Mouse (Mus musculus) retina, adult 2 months (tissue): ENCODE results near the gene Alg3.
A peak's percentile ranks its signal among the peaks of the same experiment; 100 is the strongest.

Source experiments
- DNase-seq: peaks from one replicate; pipeline ENCODE4 v3.0.0-alpha.2; 2012; ENCODE audit warnings: low read depth, low spot score

Alg3 gene

GRCm38 (mm10) chr16:20611357-20612227 lies at the start of gene Alg3, which contains the start of the genes Eef1akmt4 and Gm49333:
TSS of gene Alg3 (minus strand) at chr16:20611735.
TSS of gene Eef1akmt4 (plus strand) at chr16:20611593.
TSS of gene Gm49333 (plus strand) at chr16:20611610.
- DNase-seq = peak; percentile 71

DNA sequence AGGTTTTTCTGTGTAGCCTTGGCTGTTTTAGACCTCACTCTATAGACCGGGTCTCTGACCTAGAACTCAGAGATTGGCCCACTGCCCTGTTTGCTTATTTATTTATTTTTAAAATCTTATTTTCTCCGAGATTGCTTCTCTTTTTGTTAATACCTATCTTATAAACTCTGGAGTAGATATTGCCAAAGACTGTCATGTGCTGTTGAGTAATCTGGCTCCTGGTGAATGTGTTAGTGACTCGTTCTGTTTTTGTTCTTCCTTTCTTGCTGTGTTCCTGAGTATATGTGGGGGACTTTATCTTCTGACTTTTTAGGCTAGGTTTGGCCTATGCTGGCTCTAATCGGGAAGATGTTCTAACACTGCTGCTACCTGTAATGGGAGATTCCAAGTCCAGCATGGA lies 46.1 kb upstream of the Alg3 start:
- DNase-seq = no peak

DNA sequence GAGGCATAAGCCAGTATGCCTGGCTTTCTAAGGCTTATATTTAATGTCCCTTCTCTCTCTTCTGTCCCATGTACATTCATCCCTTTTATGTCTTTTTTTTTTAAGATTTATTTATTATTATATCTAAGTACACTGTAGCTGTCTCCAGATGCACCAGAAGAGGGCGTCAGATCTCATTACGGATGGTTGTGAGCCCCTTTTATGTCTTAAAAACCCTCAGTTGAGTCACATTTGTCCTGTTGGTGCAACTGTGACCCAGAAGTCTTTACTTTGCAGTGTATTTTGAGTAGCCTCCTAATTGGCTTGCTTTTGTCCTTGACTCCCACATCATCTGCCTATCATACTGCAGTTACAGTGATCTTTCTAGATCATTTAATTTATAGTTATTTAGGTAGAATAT lies 41.8 kb upstream of the Alg3 start:
- DNase-seq = no peak

DNA sequence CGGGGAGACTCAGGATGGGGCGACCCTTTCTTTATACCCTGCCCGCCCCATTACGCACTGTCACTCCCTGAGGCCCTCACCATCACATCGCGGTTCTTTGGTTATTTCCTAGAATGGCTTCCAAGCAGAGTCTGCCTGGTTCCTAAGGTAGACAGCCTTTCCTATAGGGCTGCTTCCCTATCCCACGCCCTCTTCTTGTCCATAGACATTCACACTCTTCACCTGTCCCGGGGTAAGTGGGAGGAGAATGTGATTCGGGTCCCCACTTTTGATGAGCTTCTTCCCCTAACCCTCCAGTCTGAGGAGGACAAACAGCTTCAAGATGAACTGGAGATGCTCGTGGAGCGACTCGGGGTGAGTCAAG lies 40.4 kb upstream of the Alg3 start:
- DNase-seq = no peak

GRCm38 (mm10) chr16:20651076-20651946 lies 39.8 kb upstream of the Alg3 start, which contains the start of gene Psmd2:
TSS of gene Psmd2 (plus strand) at chr16:20651652.
- peak; percentile 85 for DNase-seq

- DNase-seq = no peak
Measured at GRCm38 (mm10) chr16:20643911-20644310, 32.4 kb upstream of the Alg3 start.

DNA sequence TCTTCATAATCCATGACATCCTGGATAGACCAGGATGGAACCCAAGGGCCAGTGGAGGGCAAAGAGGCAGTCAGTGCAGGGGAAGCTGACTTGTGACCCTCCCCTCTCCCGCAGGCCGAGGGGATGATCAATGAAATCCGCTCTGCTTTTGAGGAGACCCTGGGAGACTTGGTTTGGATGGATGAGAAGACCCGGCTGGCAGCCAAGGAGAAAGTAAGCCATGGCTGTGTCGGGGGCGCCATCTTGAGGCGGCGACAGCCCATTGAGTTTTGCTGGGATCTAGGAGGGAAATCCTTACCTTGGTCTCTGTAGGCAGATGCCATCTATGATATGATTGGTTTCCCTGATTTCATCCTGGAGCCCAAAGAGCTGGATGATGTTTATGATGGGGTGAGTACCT lies 30.6 kb upstream of the Alg3 start:
- DNase-seq = no peak

- DNase-seq = no peak
Measured at GRCm38 (mm10) chr16:20638367-20638766, 26.8 kb upstream of the Alg3 start.

- DNase-seq = no peak
Measured at GRCm38 (mm10) chr16:20637410-20637809, 25.9 kb upstream of the Alg3 start.

GRCm38 (mm10) chr16:20629731-20630634 lies 18.4 kb upstream of the Alg3 start, which contains the start of gene Ece2:
TSS of gene Ece2 (plus strand) at chr16:20629828.
- no peak for DNase-seq

DNA sequence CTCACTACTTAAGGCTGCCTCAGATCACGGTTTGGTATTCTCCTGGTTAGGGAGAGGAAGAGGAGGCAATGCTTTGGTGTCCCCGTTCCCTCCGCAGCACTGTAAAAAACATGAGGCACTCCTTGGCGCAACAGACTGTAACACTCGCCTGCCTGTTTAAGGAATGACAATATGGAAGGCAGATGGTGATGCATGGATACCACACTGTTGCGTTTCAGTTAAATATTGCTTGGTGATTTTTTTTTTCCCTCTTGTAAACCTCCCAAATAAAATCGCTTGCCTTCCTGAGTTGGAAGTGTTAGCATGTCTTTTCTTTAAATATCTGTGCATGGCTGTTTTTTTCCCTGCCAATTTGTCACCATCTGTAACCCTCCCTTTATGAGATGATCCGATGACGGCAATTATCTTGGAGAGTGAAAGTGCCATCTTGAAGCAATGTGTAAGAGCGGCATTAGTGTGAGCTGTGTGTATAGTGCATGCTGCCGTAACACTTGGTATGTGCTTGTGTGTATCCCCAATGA lies 17.4 kb upstream of the Alg3 start:
- DNase-seq = no peak

DNA sequence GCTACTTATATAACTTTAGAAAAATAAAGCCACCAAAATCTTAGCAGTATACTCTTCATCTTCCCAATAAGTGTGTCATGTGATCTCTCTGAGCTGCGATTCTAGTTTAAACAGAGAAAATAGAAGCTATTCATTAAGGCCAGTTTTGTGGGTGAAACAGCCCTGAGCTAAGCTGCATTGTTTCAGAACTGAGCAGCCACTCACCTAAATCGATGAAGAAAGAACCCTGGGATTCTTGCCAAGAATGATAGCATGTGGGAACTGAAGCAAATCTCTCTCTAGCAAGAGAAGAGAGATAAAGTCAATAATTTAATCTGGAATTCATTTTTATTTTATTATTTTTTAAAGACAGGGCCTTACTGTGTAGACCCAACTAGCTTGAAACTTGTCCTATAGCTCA lies 11.7 kb upstream of the Alg3 start:
- no peak for DNase-seq

DNA sequence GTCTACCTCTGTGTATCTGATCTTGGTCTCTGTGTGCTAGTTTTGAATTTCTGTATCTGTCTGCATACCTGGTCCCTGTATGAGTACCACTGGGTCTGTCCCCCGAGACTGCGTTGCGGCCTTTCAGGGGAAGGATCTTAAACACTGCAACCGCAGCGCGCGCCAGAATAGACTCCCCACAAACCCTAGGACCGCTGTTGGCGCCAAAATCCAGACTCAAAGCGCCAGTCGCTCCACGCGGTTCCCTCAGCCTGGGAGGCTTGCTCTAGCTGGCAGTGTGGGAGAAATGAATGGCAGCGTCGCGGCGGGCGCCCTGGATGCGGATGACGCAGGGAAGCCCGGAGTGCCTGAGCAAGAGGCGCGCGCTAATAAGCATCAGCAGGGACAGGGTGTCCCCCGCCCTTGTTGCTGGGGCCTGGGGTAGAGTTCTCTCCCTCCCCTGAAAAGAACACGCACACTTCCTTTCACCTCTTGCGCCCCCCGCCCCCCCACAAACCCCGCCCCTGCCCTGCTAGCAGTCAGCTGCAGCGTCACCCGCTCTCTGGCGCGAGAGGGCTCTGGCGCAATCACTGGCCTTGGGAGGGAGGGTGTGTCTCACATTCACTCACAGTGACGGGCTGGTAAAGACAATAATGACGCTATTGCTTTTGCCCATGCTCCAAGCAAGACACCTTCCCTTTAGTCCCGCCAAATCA lies 10.6 kb upstream of the Alg3 start:
- no peak for DNase-seq

DNA sequence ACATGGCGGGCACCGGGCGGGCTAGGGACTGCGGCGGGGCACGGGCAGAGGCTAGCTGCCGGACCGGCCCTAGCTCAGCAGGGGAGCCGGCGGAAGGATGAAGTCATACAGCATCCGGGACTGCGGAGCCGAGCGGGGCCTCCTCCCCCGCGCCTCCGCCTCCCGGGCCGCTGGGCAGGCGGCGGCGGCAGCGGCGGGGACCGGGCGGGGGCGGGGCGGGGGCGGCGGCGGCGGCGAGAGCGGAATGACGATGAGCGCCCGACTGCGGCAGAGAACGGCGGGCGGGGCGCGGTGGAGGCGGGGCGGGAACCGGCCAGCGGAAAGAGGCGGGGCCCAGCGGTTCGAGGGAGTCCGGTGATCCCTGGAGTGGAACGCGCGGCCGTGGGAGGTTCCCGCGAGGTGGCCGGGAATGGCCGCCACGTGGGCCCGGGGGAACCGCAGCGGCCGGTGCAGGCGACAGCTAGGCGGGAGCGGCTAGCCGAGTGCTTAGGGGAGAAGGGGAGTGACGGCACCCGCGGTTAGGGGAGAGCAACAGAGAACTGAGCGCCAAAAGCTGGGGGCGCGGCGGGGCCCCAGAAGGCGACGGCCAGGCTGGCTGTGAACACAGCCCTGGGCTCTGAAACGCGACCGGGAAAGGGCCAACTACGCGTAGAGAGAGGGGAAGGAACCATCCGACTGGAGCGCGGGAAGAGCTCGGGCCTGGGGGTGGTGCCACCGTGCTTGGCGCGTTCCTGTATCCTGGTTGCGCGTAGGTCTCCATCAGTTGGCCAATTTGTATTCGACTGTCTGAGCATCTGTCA lies 9.9 kb upstream of the Alg3 start, which contains the start of gene Camk2n2:
Camk2n2 (minus strand) TSS at position 97 of the 800 bp plus-strand sequence.
- DNase-seq = no peak

DNA sequence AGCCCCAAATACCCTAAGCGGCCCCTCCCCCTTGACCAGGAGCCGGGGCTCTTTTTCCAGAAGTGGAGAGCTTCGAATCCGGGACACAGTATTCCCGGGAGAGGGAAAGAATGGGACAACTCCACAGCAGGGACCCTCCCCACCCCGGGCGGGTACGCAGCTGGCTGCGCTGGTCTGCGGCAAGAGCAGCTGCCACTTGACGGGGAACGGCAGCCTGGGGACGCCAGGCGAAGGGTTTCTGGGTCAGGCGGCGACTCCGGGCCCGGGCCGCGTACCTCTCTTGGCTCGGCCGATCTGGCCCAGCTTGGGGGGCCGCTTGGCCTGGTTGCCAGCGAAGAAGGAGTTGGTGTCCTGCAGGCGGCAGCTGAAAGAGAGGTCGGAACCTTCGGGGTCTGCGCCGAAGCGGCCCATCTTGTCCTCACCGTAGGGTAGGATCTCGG lies 9.2 kb upstream of the Alg3 start:
- no peak for DNase-seq

DNA sequence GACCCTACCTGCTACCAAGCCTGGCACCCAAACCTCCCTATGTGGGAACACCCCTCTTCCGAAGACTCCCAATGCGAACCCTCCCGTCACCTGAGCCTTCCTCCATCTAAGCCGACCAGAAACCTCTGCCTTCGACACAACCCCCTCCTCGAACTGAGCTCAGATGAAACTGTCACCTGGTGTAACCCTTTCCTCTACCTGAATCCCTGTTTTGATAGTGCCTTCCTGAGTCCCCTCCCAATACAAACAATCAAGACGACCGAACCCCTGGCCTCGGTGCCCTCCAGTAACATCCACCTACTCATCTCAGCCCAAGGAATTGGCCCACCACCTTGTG lies 8.8 kb upstream of the Alg3 start:
- no peak for DNase-seq

- DNase-seq = no peak
Measured at GRCm38 (mm10) chr16:20619541-20620398, 8.2 kb upstream of the Alg3 start.

DNA sequence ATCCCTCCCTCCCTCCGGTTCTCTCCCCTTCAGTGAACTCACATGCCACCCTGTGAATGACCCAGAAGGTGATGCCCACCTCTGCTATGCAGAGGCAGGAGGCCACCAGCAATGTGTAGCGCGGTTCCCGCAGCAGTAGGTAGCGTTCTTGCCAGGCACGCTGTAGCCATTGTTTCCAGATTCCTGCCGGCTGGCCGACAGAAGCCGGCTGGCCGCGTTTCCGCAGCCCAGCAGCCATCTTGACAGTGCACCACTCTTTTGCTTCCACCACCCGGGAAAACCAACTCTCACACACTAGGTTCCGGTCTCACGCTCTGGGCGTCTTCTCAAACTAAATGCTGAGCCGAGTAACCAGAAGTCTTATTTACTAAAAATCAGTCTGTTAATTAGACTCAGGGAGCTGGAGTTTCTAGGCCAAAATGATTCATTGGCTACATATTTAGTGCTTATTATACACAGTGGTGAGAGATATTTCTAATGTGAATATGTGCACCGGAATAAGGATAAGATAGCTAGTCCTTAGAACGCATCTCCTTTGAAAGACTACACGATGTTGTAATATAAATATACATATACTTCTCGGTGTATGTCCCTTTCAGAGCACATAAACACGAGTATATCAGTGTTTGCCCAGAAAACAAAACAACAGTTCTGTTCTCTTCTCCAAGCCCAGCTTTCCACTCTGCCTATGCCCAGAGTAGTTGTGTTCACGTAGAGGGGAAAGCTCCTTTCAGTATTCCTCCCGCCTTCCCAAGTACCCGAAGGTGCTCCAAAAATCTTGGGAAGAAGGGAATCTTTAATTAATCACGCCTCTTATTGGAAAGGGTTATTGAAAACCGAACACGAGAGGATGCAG lies 806 bp downstream of the Alg3 start:
- DNase-seq = peak; percentile 75
